Mouse (Mus musculus): ENCODE measurements around the gene Scarb1. TPM values are rescaled to one million over a fixed set of nuclear protein-coding genes. Genes with fewer than 3 reads are reported as not detected.

The Scarb1 gene
- polyA plus RNA-seq, 1 experiment from 2014 or later, result 44.4 TPM

DNA sequence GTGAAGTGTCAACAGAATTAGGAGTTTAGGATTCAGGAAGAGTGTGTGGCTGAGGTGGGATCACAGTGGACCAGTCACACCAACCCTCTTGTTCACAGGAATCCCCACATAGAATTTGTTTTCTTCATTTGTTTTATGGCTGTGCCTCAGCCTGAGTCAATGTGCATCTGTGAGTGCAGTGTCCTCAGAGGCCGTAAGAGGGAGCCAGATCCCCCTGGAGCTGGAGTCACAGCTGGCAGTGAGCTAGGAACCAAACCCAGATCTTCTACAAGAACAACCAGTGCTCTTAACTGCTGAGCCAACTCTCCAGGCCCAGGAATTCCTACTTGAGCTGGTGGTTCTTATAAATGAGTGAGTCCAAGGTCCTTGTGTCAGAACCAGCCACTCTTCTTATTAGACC lies 107.4 kb downstream of the Scarb1 start:
- no peak for DNase-seq (ENCODE audit: low spot score)
- no peak overlapping the region for H3K27ac ChIP-seq (replicated peaks; ENCODE audit: low read depth, low read length)
- no peak overlapping the region for H3K4me3 ChIP-seq (ENCODE audit: low read depth, low read length)
- no peak overlapping the region for H3K4me2 ChIP-seq (ENCODE audit: low read depth, low read length)
- no peaks in the 10 kb centered on the region for H3K27me3 ChIP-seq (replicated peaks; ENCODE audit: control insufficient read depth, insufficient read depth, low read length)
- no peak for ATAC-seq (ENCODE audit: low read depth)
- H3K9me3 ChIP-seq (ENCODE audit: control insufficient read depth, low read length), result no peaks in the 10 kb centered on the region
- 100% methylated on average over 1 of the region's 1 CpGs for WGBS
- H3K9ac ChIP-seq (ENCODE audit: low read depth, low read length), result no peak overlapping the region
- no peaks in the 10 kb centered on the region for H3K36me3 ChIP-seq (ENCODE audit: control insufficient read depth, insufficient read depth, low read length)
- H3K4me1 ChIP-seq (ENCODE audit: control insufficient read depth, insufficient read depth, low read length), result no peaks in the 10 kb centered on the region

DNA sequence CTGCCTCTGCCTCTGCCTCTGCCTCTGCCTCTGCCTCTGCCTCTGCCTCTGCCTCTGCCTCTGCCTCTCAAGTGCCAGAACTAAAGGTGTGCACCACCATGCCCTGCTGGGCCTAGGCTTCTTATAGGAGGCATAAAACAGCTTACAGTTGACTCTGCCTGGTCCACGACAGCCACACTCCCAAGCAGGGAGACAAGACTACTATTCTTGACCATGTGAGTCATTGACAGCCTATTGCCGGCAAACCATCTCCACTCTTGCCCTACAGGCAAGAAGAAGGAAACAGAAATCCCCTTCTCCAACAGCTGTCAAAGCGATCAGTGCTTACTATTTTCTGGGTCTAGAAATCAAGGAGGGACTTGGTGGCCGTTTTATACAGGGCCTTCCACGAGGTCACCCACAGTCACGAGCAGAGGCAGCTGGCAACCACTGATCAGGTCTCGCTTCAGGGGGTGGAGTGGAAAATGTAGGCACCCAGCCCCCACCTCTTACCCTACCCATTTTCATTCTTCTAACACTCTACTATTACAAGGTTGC lies 108.4 kb downstream of the Scarb1 start:
- Histone ChIP-seq H3K9me3 (ENCODE audit: control insufficient read depth, low read length) (peaks cover 6% of the 10 kb centered on the region; the same call in 1 of the 2 replicates), H3K4me1 (ENCODE audit: control insufficient read depth, insufficient read depth, low read length) (no peaks in the 10 kb centered on the region), H3K4me2 (ENCODE audit: low read depth, low read length) (no peak overlapping the region), H3K4me3 (ENCODE audit: low read depth, low read length) (no peak overlapping the region), H3K27ac (replicated peaks; ENCODE audit: low read depth, low read length) (no peak overlapping the region), H3K9ac (ENCODE audit: low read depth, low read length) (no peak overlapping the region), H3K36me3 (ENCODE audit: control insufficient read depth, insufficient read depth, low read length) (no peaks in the 10 kb centered on the region), H3K27me3 (replicated peaks; ENCODE audit: control insufficient read depth, insufficient read depth, low read length) (no peaks in the 10 kb centered on the region)
- 70% methylated on average over 7 of the region's 7 CpGs for WGBS
- ATAC-seq (ENCODE audit: low read depth) (no peak), DNase-seq (ENCODE audit: low spot score) (no peak)

DNA sequence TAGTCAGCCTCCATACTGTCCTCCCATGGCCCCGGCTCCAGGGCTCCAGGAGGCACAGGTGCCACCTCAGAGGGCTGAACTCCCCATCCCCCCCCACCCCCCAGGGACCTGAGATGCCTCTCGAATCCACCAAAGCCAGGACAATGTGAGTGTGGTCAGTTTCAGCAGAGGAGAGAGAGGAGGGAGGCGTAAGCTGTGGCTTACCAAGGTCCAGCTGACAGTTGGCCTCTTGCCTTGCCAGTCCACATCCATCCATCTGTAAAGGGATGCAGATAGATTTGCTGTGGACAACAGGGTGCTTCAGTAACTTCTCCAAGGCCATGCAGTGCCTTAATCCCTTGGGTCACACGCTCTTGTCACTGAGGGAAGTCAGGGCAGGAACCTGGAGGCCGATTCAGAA lies 110.4 kb downstream of the Scarb1 start:
- Histone ChIP-seq H3K4me1 (ENCODE audit: control insufficient read depth, insufficient read depth, low read length) (no peaks in the 10 kb centered on the region), H3K27ac (replicated peaks; ENCODE audit: low read depth, low read length) (no peak overlapping the region), H3K36me3 (ENCODE audit: control insufficient read depth, insufficient read depth, low read length) (no peaks in the 10 kb centered on the region), H3K4me3 (ENCODE audit: low read depth, low read length) (no peak overlapping the region), H3K9ac (ENCODE audit: low read depth, low read length) (no peak overlapping the region), H3K9me3 (ENCODE audit: control insufficient read depth, low read length) (peaks cover 9% of the 10 kb centered on the region; the same call in 1 of the 2 replicates), H3K4me2 (ENCODE audit: low read depth, low read length) (no peak overlapping the region), H3K27me3 (replicated peaks; ENCODE audit: control insufficient read depth, insufficient read depth, low read length) (no peaks in the 10 kb centered on the region)
- ATAC-seq (ENCODE audit: low read depth) (no peak), DNase-seq (ENCODE audit: low spot score) (no peak)
- 75% methylated on average over 5 of the region's 5 CpGs for WGBS

DNA sequence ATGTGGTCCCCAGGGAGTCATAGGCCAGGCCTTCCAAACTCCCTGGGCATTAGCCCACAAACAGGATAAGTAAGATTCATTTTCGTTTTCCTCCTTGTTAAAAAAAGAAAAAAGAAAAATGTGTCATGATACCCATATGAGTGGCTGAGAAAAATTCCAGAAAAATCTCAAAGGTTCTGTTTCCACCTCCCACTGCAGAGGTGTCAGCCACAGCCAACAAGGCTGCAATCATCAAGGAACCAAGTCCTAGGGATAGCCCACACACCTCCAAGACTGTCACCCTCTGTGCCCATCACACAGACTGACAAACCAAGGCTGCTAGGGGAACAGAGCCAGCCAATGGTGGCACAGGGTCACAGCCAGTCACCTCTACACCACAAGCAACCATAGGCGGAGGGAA lies 111.8 kb downstream of the Scarb1 start:
- Histone ChIP-seq H3K4me2 (ENCODE audit: low read depth, low read length) (no peak overlapping the region), H3K27ac (replicated peaks; ENCODE audit: low read depth, low read length) (no peak overlapping the region), H3K9ac (ENCODE audit: low read depth, low read length) (no peak overlapping the region), H3K27me3 (replicated peaks; ENCODE audit: control insufficient read depth, insufficient read depth, low read length) (no peaks in the 10 kb centered on the region), H3K36me3 (ENCODE audit: control insufficient read depth, insufficient read depth, low read length) (no peaks in the 10 kb centered on the region), H3K4me3 (ENCODE audit: low read depth, low read length) (no peak overlapping the region), H3K4me1 (ENCODE audit: control insufficient read depth, insufficient read depth, low read length) (no peaks in the 10 kb centered on the region), H3K9me3 (ENCODE audit: control insufficient read depth, low read length) (peaks cover 9% of the 10 kb centered on the region; the same call in 1 of the 2 replicates)
- ATAC-seq (ENCODE audit: low read depth), result no peak
- 67% methylated on average over 2 of the region's 2 CpGs for WGBS
- DNase-seq (ENCODE audit: low spot score), result no peak

DNA sequence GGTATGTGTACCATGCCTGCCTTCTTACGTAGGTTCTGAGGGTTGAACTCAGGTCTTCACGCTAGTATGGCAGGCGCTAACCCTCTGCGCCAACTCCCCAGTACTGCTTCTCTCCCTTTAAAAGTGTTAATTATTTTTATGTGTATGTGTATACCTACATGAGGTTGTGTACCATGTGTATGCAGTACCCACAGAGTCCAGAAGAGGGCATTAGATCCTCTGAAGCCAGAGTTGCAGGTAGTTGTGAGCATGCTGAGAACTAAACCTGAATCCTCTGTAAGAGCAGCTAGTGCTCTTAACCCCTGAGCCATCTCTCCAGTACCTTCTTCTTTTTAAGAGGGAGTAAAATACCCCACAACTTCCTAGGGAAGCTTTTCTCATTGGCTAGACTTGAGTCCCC lies 113.2 kb downstream of the Scarb1 start:
- no peak overlapping the region for H3K9ac ChIP-seq (ENCODE audit: low read depth, low read length)
- no peak overlapping the region for H3K27ac ChIP-seq (replicated peaks; ENCODE audit: low read depth, low read length)
- H3K36me3 ChIP-seq (ENCODE audit: control insufficient read depth, insufficient read depth, low read length), result no peaks in the 10 kb centered on the region
- H3K4me1 ChIP-seq (ENCODE audit: control insufficient read depth, insufficient read depth, low read length), result no peaks in the 10 kb centered on the region
- H3K4me2 ChIP-seq (ENCODE audit: low read depth, low read length), result no peak overlapping the region
- H3K4me3 ChIP-seq (ENCODE audit: low read depth, low read length), result no peak overlapping the region
- 100% methylated on average over 4 of the region's 4 CpGs for WGBS
- H3K9me3 ChIP-seq (ENCODE audit: control insufficient read depth, low read length), result peaks cover 9% of the 10 kb centered on the region; the same call in 1 of the 2 replicates
- DNase-seq (ENCODE audit: low spot score), result no peak
- no peaks in the 10 kb centered on the region for H3K27me3 ChIP-seq (replicated peaks; ENCODE audit: control insufficient read depth, insufficient read depth, low read length)
- ATAC-seq (ENCODE audit: low read depth), result no peak

Other genes starting within 250 kb of the Scarb1 start
- 34.9 and 37.3 TPM in 2 replicates for gene Ncor2, start 161.9 kb downstream of the Scarb1 start, polyA plus RNA-seq (2014; fragmentation: Nextera tagmentation; extraction: Ambion mirVana)
- 0.24 TPM in 1 of 2 replicates, not detected in the other for gene Gm10382, start 48.2 kb upstream of the Scarb1 start, polyA plus RNA-seq (2014; fragmentation: Nextera tagmentation; extraction: Ambion mirVana)
- 879 and 1,077 TPM in 2 replicates for gene Ubc, start 49.1 kb upstream of the Scarb1 start, polyA plus RNA-seq (2014; fragmentation: Nextera tagmentation; extraction: Ambion mirVana)
- 4.8 and 5.4 TPM in 2 replicates for gene Dhx37, start 93.0 kb upstream of the Scarb1 start, polyA plus RNA-seq (2014; fragmentation: Nextera tagmentation; extraction: Ambion mirVana)
- gene Bri3bp, start 100.5 kb upstream of the Scarb1 start, polyA plus RNA-seq (2014; fragmentation: Nextera tagmentation; extraction: Ambion mirVana), result 28.8 and 29.3 TPM in 2 replicates
- gene Aacs, start 134.7 kb upstream of the Scarb1 start, polyA plus RNA-seq (2014; fragmentation: Nextera tagmentation; extraction: Ambion mirVana), result 37.7 and 39.8 TPM in 2 replicates
- 0.31 and 0.38 TPM in 2 replicates for gene Tmem132b, start 190.7 kb upstream of the Scarb1 start, polyA plus RNA-seq (2014; fragmentation: Nextera tagmentation; extraction: Ambion mirVana)

All from embryonic facial prominence, embryonic 14.5 days (tissue).